Mouse (Mus musculus) E14TG2a.4 (cell line): Measurements from ENCODE around the gene Tmem213.

Experiments
- CTCF ChIP-seq: conservative IDR thresholded peaks from 2 replicates; pipeline ENCODE4 v1.5.1; 2014; ENCODE audit warnings: low read length
- NANOG ChIP-seq: IDR thresholded peaks from 2 replicates; pipeline ENCODE4 v1.6.1; 2014; ENCODE audit warnings: borderline replicate concordance, low read length, mixed read lengths
- POU5F1 ChIP-seq: IDR thresholded peaks from 2 replicates; pipeline ENCODE4 v1.6.1; 2014; ENCODE audit warnings: low read length, borderline replicate concordance

DNA sequence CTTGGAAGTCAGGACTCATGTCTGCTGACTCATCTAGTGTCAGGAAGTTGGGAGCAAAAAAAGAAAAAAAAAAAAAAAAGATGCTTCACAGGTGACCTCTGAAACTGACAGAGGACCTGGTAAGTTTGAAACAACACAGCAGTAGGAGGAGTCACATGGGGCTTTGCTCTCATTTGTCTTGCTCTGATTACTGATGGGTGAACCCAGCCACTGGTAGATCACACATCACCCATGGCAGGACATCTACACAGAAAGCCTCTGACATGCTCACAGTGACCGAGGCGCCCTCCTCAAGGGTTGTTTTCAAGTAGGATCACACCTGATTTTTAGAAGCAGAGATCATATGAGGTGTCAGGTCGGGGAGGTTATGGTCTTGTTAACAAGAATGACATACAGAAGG, 16.4 kb downstream of the Tmem213 start:
- TF ChIP-seq CTCF (no peak), POU5F1 (no peak), NANOG (no peak)
